Mouse (Mus musculus): ENCODE data around the gene Klk10. TPM values are rescaled to one million over a fixed set of nuclear protein-coding genes. Genes with fewer than 3 reads are reported as not detected.

The Klk10 gene
- polyA plus RNA-seq, 1 experiment from 2014 or later, result 0.15 TPM

DNA sequence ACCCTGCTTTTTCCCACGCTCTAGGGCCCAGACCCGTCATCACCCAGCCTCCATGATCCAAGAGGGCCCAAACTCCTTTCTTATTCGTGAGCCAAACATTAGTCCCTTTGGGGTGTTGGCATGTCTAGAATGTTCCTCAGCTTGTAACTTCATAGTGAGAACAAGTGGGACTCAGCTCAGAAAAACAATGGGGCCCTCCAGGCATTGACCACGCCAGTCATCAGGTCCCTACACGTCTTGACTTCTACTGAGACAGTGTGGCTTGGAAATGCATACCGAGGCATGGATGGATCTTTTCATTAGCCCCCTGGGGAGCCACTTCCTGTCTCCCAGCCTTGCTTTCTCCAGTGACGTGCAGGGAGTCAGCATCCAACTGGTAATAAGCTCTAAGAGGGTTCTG lies 19.0 kb downstream of the Klk10 start:
- no peak for ATAC-seq (ENCODE audit: insufficient number of reproducible peaks, low FRiP score, low TSS enrichment, low read depth)
- H3K27me3 ChIP-seq (ENCODE audit: control insufficient read depth, insufficient read depth, low read length), result peaks cover 16% of the 10 kb centered on the region
- H3K27ac ChIP-seq (replicated peaks; ENCODE audit: low read depth, low read length), result no peak overlapping the region

DNA sequence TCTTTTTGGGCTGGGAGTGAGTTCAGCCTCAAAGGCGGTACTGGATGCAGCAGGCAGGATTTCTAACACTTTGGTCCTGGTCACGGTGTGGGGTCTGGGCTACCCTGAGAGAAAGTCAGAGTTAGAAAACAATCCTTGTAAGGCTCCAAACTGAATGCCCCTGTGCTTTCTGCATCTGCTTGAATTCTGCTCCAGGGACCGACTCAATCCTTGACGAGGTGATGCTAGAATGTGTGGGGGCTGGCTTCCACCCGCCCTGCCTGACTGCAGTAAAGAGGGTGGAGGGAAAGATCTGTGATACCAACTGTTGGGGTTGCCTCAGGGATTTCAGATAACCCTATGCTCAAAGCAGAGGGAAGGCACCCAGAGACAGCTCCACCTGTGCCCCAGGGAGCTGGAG lies 30.2 kb downstream of the Klk10 start, which contains the start of gene Klk7:
Gene Klk7, plus strand, starts transcription at position 301 of the 400 bp plus-strand sequence.
- Histone ChIP-seq H3K9me3 (ENCODE audit: control insufficient read depth, low read length) (no peaks in the 10 kb centered on the region), H3K4me3 (ENCODE audit: low read depth, low read length) (no peak within 1 kb of the TSS), H3K9ac (ENCODE audit: low read length) (no peak within 1 kb of the TSS), H3K27me3 (ENCODE audit: control insufficient read depth, insufficient read depth, low read length) (no peaks in the 10 kb centered on the region), H3K36me3 (ENCODE audit: control insufficient read depth, insufficient read depth, low read length) (no peaks in the 10 kb centered on the region), H3K4me2 (ENCODE audit: low read depth, severe bottlenecking) (no peak within 1 kb of the TSS), H3K27ac (replicated peaks; ENCODE audit: low read depth, low read length) (no peak within 1 kb of the TSS), H3K4me1 (ENCODE audit: control insufficient read depth, insufficient read depth, low read length) (no peaks in the 10 kb centered on the region)
- ATAC-seq (ENCODE audit: insufficient number of reproducible peaks, low FRiP score, low TSS enrichment, low read depth) (no peak), DNase-seq (ENCODE audit: low spot score) (no peak)
- 35% methylated on average over 5 of the region's 5 CpGs for WGBS

More for the DNA sequence above, 19.0 kb downstream of the Klk10 start:
- Histone ChIP-seq H3K4me3 (ENCODE audit: low read depth, low read length) (no peak overlapping the region), H3K4me1 (ENCODE audit: control insufficient read depth, insufficient read depth, low read length) (no peaks in the 10 kb centered on the region), H3K9ac (ENCODE audit: low read length) (no peak overlapping the region), H3K9me3 (ENCODE audit: control insufficient read depth, low read length) (no peaks in the 10 kb centered on the region), H3K36me3 (ENCODE audit: control insufficient read depth, insufficient read depth, low read length) (no peaks in the 10 kb centered on the region), H3K4me2 (ENCODE audit: low read depth, severe bottlenecking) (no peak overlapping the region)
- 70% methylated on average over 7 of the region's 7 CpGs for WGBS
- DNase-seq (ENCODE audit: low spot score), result no peak

DNA sequence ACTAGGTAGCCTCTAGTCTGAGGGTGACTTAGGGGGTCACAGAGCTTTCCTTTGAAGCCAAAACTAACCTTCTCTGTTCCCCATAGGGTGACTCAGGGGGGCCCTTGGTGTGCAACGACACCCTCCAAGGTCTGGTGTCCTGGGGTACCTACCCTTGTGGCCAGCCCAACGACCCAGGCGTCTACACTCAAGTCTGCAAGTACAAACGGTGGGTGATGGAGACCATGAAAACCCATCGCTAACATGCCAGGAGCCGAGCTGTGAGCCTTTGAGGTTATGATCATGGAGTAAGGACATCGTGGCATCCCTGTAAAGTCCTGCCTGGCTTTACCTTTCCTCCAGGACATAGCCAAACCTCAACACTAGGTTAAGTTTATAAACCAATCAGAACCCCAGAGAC lies 34.4 kb downstream of the Klk10 start:
- ATAC-seq (ENCODE audit: insufficient number of reproducible peaks, low FRiP score, low TSS enrichment, low read depth), result no peak
- 83% methylated on average over 7 of the region's 7 CpGs for WGBS
- Histone ChIP-seq H3K36me3 (ENCODE audit: control insufficient read depth, insufficient read depth, low read length) (no peaks in the 10 kb centered on the region), H3K27me3 (ENCODE audit: control insufficient read depth, insufficient read depth, low read length) (no peaks in the 10 kb centered on the region), H3K27ac (replicated peaks; ENCODE audit: low read depth, low read length) (no peak overlapping the region), H3K4me2 (ENCODE audit: low read depth, severe bottlenecking) (no peak overlapping the region), H3K4me3 (ENCODE audit: low read depth, low read length) (no peak overlapping the region), H3K4me1 (ENCODE audit: control insufficient read depth, insufficient read depth, low read length) (no peaks in the 10 kb centered on the region), H3K9me3 (ENCODE audit: control insufficient read depth, low read length) (no peaks in the 10 kb centered on the region), H3K9ac (ENCODE audit: low read length) (no peak overlapping the region)
- DNase-seq (ENCODE audit: low spot score), result no peak

DNA sequence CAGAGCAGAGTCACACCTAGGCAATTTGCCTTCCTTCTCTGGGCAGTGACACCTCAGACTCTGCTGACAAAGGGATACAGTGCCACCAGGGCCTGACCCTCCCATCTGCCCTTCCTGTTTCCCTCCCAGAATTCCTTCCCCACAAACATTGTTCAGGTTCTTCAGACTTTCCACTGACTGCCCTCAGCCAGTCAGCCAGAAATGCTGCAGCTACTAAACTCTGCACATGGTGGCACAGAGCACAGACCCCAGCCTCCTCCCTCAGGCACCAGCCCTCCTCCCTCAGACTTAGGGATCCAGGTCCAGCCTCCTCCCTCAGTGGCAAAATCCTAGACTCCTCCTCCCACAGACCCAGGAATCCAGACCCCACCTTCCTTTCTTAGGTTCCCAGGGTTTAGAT lies 35.9 kb downstream of the Klk10 start:
- Histone ChIP-seq H3K4me2 (ENCODE audit: low read depth, severe bottlenecking) (no peak overlapping the region), H3K27me3 (ENCODE audit: control insufficient read depth, insufficient read depth, low read length) (no peaks in the 10 kb centered on the region), H3K36me3 (ENCODE audit: control insufficient read depth, insufficient read depth, low read length) (no peaks in the 10 kb centered on the region), H3K4me1 (ENCODE audit: control insufficient read depth, insufficient read depth, low read length) (no peaks in the 10 kb centered on the region), H3K4me3 (ENCODE audit: low read depth, low read length) (no peak overlapping the region), H3K27ac (replicated peaks; ENCODE audit: low read depth, low read length) (no peak overlapping the region), H3K9ac (ENCODE audit: low read length) (no peak overlapping the region), H3K9me3 (ENCODE audit: control insufficient read depth, low read length) (no peaks in the 10 kb centered on the region)
- DNase-seq (ENCODE audit: low spot score), result no peak
- no peak for ATAC-seq (ENCODE audit: insufficient number of reproducible peaks, low FRiP score, low TSS enrichment, low read depth)

DNA sequence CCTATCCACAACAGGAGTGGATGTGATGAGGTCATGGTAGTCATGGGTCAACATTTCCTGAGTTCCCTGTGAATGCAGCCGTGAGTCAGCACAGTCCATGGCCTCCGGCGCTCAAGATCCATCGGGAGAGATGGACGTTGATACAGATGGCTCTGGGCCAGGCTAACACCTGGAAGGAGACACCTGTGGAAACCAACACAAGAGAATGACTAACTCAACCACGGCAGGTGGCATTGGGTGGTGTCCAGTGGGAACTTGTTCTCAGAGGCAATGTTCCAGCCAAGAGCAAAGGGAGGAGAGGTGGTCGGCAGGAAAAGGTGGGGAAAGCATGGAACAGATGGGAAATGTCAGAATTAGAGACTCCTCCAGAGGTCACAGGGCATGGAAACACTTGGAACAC lies 40.7 kb downstream of the Klk10 start:
- Histone ChIP-seq H3K27ac (replicated peaks; ENCODE audit: low read depth, low read length) (no peak overlapping the region), H3K4me1 (ENCODE audit: control insufficient read depth, insufficient read depth, low read length) (no peaks in the 10 kb centered on the region), H3K9ac (ENCODE audit: low read length) (no peak overlapping the region), H3K27me3 (ENCODE audit: control insufficient read depth, insufficient read depth, low read length) (no peaks in the 10 kb centered on the region), H3K9me3 (ENCODE audit: control insufficient read depth, low read length) (no peaks in the 10 kb centered on the region), H3K4me3 (ENCODE audit: low read depth, low read length) (no peak overlapping the region), H3K36me3 (ENCODE audit: control insufficient read depth, insufficient read depth, low read length) (no peaks in the 10 kb centered on the region), H3K4me2 (ENCODE audit: low read depth, severe bottlenecking) (no peak overlapping the region)
- WGBS, result 89% methylated on average over 7 of the region's 7 CpGs
- DNase-seq (ENCODE audit: low spot score), result no peak
- no peak for ATAC-seq (ENCODE audit: insufficient number of reproducible peaks, low FRiP score, low TSS enrichment, low read depth)

DNA sequence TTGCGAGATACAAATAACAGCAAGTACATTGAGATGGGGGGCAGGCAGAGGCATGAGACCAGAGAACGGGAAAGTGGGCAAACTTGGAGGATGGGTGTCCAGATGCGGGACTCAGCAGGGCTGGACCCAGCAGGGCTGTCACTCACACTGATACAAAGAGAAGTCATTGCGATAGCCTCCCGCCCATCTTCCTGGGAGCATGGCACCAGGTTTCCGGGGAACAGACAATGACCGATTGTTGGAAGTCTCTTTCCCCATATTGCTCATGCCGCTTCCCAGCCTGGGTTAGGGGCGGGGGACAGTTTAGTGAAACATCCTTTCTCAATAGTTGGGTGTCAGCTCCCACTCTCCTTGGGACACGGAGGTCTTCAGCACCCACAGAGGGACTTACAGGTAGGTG lies 43.4 kb downstream of the Klk10 start, which contains the start of gene Klk6:
Gene Klk6, plus strand, starts transcription at position 301 of the 400 bp plus-strand sequence.
- ATAC-seq (ENCODE audit: insufficient number of reproducible peaks, low FRiP score, low TSS enrichment, low read depth) (no peak), DNase-seq (ENCODE audit: low spot score) (no peak)
- WGBS, result 89% methylated on average over 10 of the region's 10 CpGs

DNA sequence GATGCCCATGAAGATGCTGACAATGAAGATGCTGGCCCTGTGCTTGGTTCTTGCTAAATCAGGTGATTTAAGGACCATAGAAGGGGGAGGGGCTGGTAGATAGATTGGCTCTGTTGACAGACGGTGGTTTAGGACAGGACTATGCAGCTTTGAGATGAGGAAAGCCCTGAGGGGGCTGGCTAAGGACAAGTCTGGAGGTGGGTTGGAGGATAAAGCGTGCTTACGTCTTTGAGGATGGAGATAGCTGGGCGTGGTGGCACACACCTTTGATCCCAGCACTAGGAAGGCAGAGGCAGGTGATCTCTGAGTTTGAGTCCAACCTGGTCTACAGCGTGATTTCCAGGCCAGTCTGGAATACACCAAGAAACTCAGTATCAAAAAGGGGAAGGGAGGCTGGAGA lies 45.2 kb downstream of the Klk10 start:
- Histone ChIP-seq H3K4me2 (ENCODE audit: low read depth, severe bottlenecking) (no peak overlapping the region), H3K9me3 (ENCODE audit: control insufficient read depth, low read length) (no peaks in the 10 kb centered on the region), H3K36me3 (ENCODE audit: control insufficient read depth, insufficient read depth, low read length) (no peaks in the 10 kb centered on the region), H3K9ac (ENCODE audit: low read length) (no peak overlapping the region), H3K27me3 (ENCODE audit: control insufficient read depth, insufficient read depth, low read length) (no peaks in the 10 kb centered on the region), H3K4me1 (ENCODE audit: control insufficient read depth, insufficient read depth, low read length) (no peaks in the 10 kb centered on the region), H3K27ac (replicated peaks; ENCODE audit: low read depth, low read length) (no peak overlapping the region), H3K4me3 (ENCODE audit: low read depth, low read length) (no peak overlapping the region)
- ATAC-seq (ENCODE audit: insufficient number of reproducible peaks, low FRiP score, low TSS enrichment, low read depth) (no peak), DNase-seq (ENCODE audit: low spot score) (no peak)
- WGBS, result 80% methylated on average over 5 of the region's 5 CpGs

More for the DNA sequence above, 43.4 kb downstream of the Klk10 start, which contains the start of gene Klk6:
- Histone ChIP-seq H3K4me1 (ENCODE audit: control insufficient read depth, insufficient read depth, low read length) (no peaks in the 10 kb centered on the region), H3K9ac (ENCODE audit: low read length) (no peak within 1 kb of the TSS), H3K9me3 (ENCODE audit: control insufficient read depth, low read length) (no peaks in the 10 kb centered on the region), H3K4me2 (ENCODE audit: low read depth, severe bottlenecking) (no peak within 1 kb of the TSS), H3K4me3 (ENCODE audit: low read depth, low read length) (no peak within 1 kb of the TSS), H3K27ac (replicated peaks; ENCODE audit: low read depth, low read length) (no peak within 1 kb of the TSS), H3K36me3 (ENCODE audit: control insufficient read depth, insufficient read depth, low read length) (no peaks in the 10 kb centered on the region), H3K27me3 (ENCODE audit: control insufficient read depth, insufficient read depth, low read length) (no peaks in the 10 kb centered on the region)

DNA sequence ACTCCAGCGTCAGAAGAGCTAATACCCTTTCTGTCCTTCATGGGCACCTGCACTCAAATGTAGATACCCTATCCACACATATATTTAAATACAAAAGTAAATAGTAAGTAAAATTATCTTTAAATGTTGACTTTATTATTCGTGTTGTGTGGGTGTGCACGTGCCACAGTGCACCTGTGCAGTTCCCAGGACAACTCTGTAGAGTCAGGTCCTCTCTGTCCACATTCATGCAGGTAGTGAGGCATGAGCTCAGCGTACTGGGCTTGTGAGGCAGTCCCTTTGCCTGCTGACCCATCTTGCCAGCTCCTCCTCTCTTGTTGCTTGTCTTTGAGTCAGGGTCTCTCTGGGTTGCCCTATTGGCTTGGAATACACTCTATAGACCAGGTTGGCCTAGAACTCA lies 46.9 kb downstream of the Klk10 start:
- H3K4me1 ChIP-seq (ENCODE audit: control insufficient read depth, insufficient read depth, low read length), result no peaks in the 10 kb centered on the region
- DNase-seq (ENCODE audit: low spot score) (no peak), ATAC-seq (ENCODE audit: insufficient number of reproducible peaks, low FRiP score, low TSS enrichment, low read depth) (no peak)
- no peaks in the 10 kb centered on the region for H3K27me3 ChIP-seq (ENCODE audit: control insufficient read depth, insufficient read depth, low read length)
- H3K36me3 ChIP-seq (ENCODE audit: control insufficient read depth, insufficient read depth, low read length), result no peaks in the 10 kb centered on the region
- no peak overlapping the region for H3K4me2 ChIP-seq (ENCODE audit: low read depth, severe bottlenecking)
- no peak overlapping the region for H3K4me3 ChIP-seq (ENCODE audit: low read depth, low read length)
- H3K27ac ChIP-seq (replicated peaks; ENCODE audit: low read depth, low read length), result no peak overlapping the region
- no peaks in the 10 kb centered on the region for H3K9me3 ChIP-seq (ENCODE audit: control insufficient read depth, low read length)
- WGBS, result 80% methylated on average over 4 of the region's 4 CpGs
- H3K9ac ChIP-seq (ENCODE audit: low read length), result no peak overlapping the region

DNA sequence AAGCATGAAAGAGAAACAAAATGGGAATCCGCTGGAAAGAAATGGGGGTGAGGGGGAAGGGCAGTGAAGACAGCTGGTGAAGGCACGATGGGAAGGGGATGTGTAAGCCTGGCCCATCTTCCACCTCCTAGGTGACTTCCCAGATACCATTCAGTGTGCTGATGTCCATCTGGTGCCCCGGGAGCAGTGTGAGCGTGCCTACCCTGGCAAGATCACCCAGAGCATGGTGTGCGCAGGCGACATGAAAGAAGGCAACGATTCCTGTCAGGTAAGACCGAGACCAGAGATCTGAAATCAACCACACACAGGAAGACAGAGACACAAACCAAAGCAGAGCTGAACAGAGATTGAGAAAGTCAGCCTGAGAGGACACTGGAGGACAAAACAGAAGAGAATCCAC lies 48.2 kb downstream of the Klk10 start:
- Histone ChIP-seq H3K4me1 (ENCODE audit: control insufficient read depth, insufficient read depth, low read length) (no peaks in the 10 kb centered on the region), H3K9ac (ENCODE audit: low read length) (no peak overlapping the region), H3K4me3 (ENCODE audit: low read depth, low read length) (no peak overlapping the region), H3K36me3 (ENCODE audit: control insufficient read depth, insufficient read depth, low read length) (no peaks in the 10 kb centered on the region), H3K9me3 (ENCODE audit: control insufficient read depth, low read length) (no peaks in the 10 kb centered on the region), H3K27ac (replicated peaks; ENCODE audit: low read depth, low read length) (no peak overlapping the region), H3K27me3 (ENCODE audit: control insufficient read depth, insufficient read depth, low read length) (no peaks in the 10 kb centered on the region), H3K4me2 (ENCODE audit: low read depth, severe bottlenecking) (no peak overlapping the region)
- no peak for DNase-seq (ENCODE audit: low spot score)
- WGBS, result 94% methylated on average over 8 of the region's 8 CpGs
- ATAC-seq (ENCODE audit: insufficient number of reproducible peaks, low FRiP score, low TSS enrichment, low read depth), result no peak

Data from limb, embryonic 11.5 days (tissue).